Comparison of ENCODE assay signal across 8 mouse cellular contexts in the genomic region with DNA sequence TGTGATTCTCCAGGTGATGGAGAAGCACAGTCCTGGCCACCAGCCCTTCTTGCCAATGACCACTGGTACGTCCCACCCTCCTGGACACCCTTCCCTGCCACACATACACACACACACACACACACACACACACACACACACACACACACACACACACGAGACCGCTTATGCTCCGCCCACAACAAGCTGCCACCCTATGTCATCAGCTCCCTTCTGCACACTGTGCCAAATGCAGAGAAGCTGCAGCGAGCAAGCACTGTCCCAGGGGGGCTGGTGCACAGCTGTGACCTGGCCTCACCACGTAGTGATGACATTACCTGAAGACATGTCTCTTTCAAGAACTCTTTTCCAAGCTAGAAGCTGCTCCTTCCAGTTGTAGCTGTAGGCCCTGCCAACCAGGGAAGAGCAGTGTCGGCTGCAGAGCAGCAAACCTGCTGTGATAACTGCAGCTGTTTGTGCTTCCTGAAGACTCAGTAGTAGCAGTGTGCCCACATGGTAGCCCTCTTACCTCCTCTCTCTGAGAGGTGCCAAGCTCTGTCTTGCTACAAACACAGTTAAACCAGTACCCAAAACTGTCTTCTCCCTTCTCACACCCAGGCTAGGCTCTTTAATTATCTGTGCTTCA. TPM values are rescaled to one million over a fixed set of nuclear protein-coding genes. Genes with fewer than 3 reads are reported as not detected.
DNase-seq lines count a peak whose midpoint lies in the region; ATAC-seq lines count a peak whose summit lies in the region.

No protein-coding gene starts in this region.

- no peak overlapping the region for H3K4me3 ChIP-seq in forebrain, embryonic 11.5 days (ENCODE audit: low read depth, low read length)
- H3K4me3 ChIP-seq in forebrain, embryonic 10.5 days: no peak overlapping the region
- H3K4me3 ChIP-seq in neural tube, embryonic 12.5 days: no peak overlapping the region
- H3K4me3 ChIP-seq in hindbrain, embryonic 10.5 days: no peak overlapping the region

- no peaks in the 10 kb centered on the region for H3K27me3 ChIP-seq in forebrain, embryonic 11.5 days (ENCODE audit: control insufficient read depth, insufficient read depth, low read length)
- H3K27me3 ChIP-seq in forebrain, embryonic 10.5 days (ENCODE audit: poor library complexity, severe bottlenecking): no peaks in the 10 kb centered on the region
- H3K27me3 ChIP-seq in neural tube, embryonic 12.5 days (replicated peaks): no peaks in the 10 kb centered on the region
- no peaks in the 10 kb centered on the region for H3K27me3 ChIP-seq in hindbrain, embryonic 10.5 days (ENCODE audit: insufficient read depth, poor library complexity, severe bottlenecking)

- H3K36me3 ChIP-seq in forebrain, embryonic 11.5 days (ENCODE audit: control insufficient read depth, insufficient read depth, low read length): no peaks in the 10 kb centered on the region
- no peaks in the 10 kb centered on the region for H3K36me3 ChIP-seq in forebrain, embryonic 10.5 days (replicated peaks)
- no peaks in the 10 kb centered on the region for H3K36me3 ChIP-seq in neural tube, embryonic 12.5 days
- H3K36me3 ChIP-seq in hindbrain, embryonic 10.5 days: no peaks in the 10 kb centered on the region

- WGBS in forebrain, embryonic 11.5 days: 75% methylated on average over 7 of the region's 7 CpGs
- 86% methylated on average over 7 of the region's 7 CpGs for WGBS in forebrain, embryonic 10.5 days
- WGBS in neural tube, embryonic 12.5 days: 72% methylated on average over 7 of the region's 7 CpGs
- 69% methylated on average over 7 of the region's 7 CpGs for WGBS in hindbrain, embryonic 10.5 days

- ATAC-seq in forebrain, embryonic 11.5 days (replicated peaks; ENCODE audit: low FRiP score): peak; percentile 51; the same call in 1 of the 2 replicates
- ATAC-seq in neural tube, embryonic 12.5 days (ENCODE audit: low FRiP score, low read depth): peak; percentile 71

- no peaks in the 10 kb centered on the region for H3K4me1 ChIP-seq in forebrain, embryonic 11.5 days (replicated peaks; ENCODE audit: control insufficient read depth, insufficient read depth, low read length)
- peaks cover 31% of the 10 kb centered on the region for H3K4me1 ChIP-seq in forebrain, embryonic 10.5 days
- H3K4me1 ChIP-seq in neural tube, embryonic 12.5 days: peaks cover 10% of the 10 kb centered on the region
- H3K4me1 ChIP-seq in hindbrain, embryonic 10.5 days (replicated peaks): peaks cover 24% of the 10 kb centered on the region

- no peak overlapping the region for H3K9ac ChIP-seq in forebrain, embryonic 11.5 days (ENCODE audit: low read length)
- H3K9ac ChIP-seq in neural tube, embryonic 12.5 days: no peak overlapping the region

- no peaks in the 10 kb centered on the region for H3K9me3 ChIP-seq in forebrain, embryonic 11.5 days (ENCODE audit: control insufficient read depth, low read length)
- no peaks in the 10 kb centered on the region for H3K9me3 ChIP-seq in forebrain, embryonic 10.5 days
- H3K9me3 ChIP-seq in neural tube, embryonic 12.5 days: no peaks in the 10 kb centered on the region
- no peaks in the 10 kb centered on the region for H3K9me3 ChIP-seq in hindbrain, embryonic 10.5 days

- no peak overlapping the region for H3K27ac ChIP-seq in forebrain, embryonic 11.5 days (ENCODE audit: low read depth, low read length)
- no peak overlapping the region for H3K27ac ChIP-seq in forebrain, embryonic 10.5 days
- no peak overlapping the region for H3K27ac ChIP-seq in neural tube, embryonic 12.5 days
- 0 out of 2 replicates have a peak overlapping the region, but pooled peaks have one; percentile 12 for H3K27ac ChIP-seq in hindbrain, embryonic 10.5 days

- DNase-seq in forebrain, embryonic 11.5 days (ENCODE audit: low spot score): no peak
- no peak for DNase-seq in forebrain, embryonic 10.5 days (ENCODE audit: extremely low spot score, low spot score)
- DNase-seq in neural tube, embryonic 10.5 days (ENCODE audit: extremely low spot score, low spot score): no peak
- no peak for DNase-seq in hindbrain, embryonic 10.5 days (ENCODE audit: low spot score)
- DNase-seq in retina, postnatal 1 day: peak; percentile 24
- DNase-seq in kidney, postnatal 14 days: no peak
- DNase-seq in urinary bladder, postnatal 14 days (ENCODE audit: low spot score): no peak

- H3K4me2 ChIP-seq in forebrain, embryonic 11.5 days (ENCODE audit: low read depth, low read length, severe bottlenecking): no peak overlapping the region
- H3K4me2 ChIP-seq in neural tube, embryonic 12.5 days (replicated peaks): no peak overlapping the region

RNA-seq across cellular contexts. Expression of gene Sgms1, which starts 11.7 kb away (rescaled TPM):
- 14.8 and 17.8 TPM in 2 replicates for polyA plus RNA-seq in forebrain, embryonic 11.5 days (2014; fragmentation: Nextera tagmentation; extraction: Ambion mirVana)
- 14.1 and 15.1 TPM in 2 replicates for polyA plus RNA-seq in forebrain, embryonic 10.5 days (2016; fragmentation: Nextera tagmentation; extraction: Ambion mirVana)
- polyA plus RNA-seq in neural tube, embryonic 12.5 days (2016; fragmentation: Nextera tagmentation; extraction: Ambion mirVana): 17.2 and 17.7 TPM in 2 replicates
- 13.9 and 14.4 TPM in 2 replicates for polyA plus RNA-seq in hindbrain, embryonic 10.5 days (2016; fragmentation: Nextera tagmentation; extraction: Ambion mirVana)
